ENCODE assay signal across 27 mouse cellular contexts in genomic region chr5:72242981-72243380, GRCm38 (mm10).
DNase-seq lines count a peak whose midpoint lies in the region; ATAC-seq and TF ChIP-seq lines count a peak whose summit lies in the region.
"Had no signal": no experiment of that assay in that cellular context is flagged by ENCODE, and none has a peak within 500 bp of the region (broad histone marks: within the 10 kb centered on the region; RNA-seq: fewer than 3 reads in every experiment).

No protein-coding gene starts in this region.

- H3K9ac ChIP-seq in forebrain, embryonic 14.5 days (ENCODE audit: low read length), result no peak overlapping the region
- H3K9ac ChIP-seq in forebrain, embryonic 16.5 days (replicated peaks; ENCODE audit: low read depth, low read length), result no peak overlapping the region
- no peak overlapping the region for H3K9ac ChIP-seq in lung, postnatal 0 days (replicated peaks; ENCODE audit: low read depth)
- H3K9ac ChIP-seq: embryonic facial prominence, embryonic 13.5 days; forebrain, postnatal 0 days; hindbrain, embryonic 15.5 days; liver, embryonic 14.5 days had no signal

- DNase-seq in forebrain, embryonic 14.5 days (ENCODE audit: low spot score), result peak; percentile 28
- DNase-seq in layer of hippocampus, adult 18-20 months (ENCODE audit: low spot score in 2 of 2), result peak; percentile 28 to 55
- no peak for DNase-seq in layer of hippocampus, postnatal 36 days
- peak; percentile 55 for DNase-seq in adipocyte (ENCODE audit: low spot score)
- no peak for DNase-seq in lung, postnatal 0 days (ENCODE audit: low spot score)
- DNase-seq: adrenal gland, adult 2 months; cerebellum, adult 11 months; cerebellum, adult 9-11 months; forebrain, postnatal 0 days; gastrocnemius, adult 2 months; gastrocnemius, postnatal 36 days; heart, postnatal 14 days; kidney, adult 2 months; kidney, postnatal 4 days; liver; lung, adult 2 months; lung, postnatal 14 days had no signal

- no peaks in the 10 kb centered on the region for H3K27me3 ChIP-seq in forebrain, embryonic 14.5 days (replicated peaks; ENCODE audit: control insufficient read depth, insufficient read depth, low read length)
- H3K27me3 ChIP-seq in forebrain, embryonic 16.5 days (replicated peaks; ENCODE audit: control insufficient read depth, insufficient read depth, low read length), result no peaks in the 10 kb centered on the region
- no peaks in the 10 kb centered on the region for H3K27me3 ChIP-seq in lung, postnatal 0 days (replicated peaks; ENCODE audit: insufficient read depth, low read length)
- H3K27me3 ChIP-seq: embryonic facial prominence, embryonic 13.5 days; hindbrain, embryonic 15.5 days had no signal

- 63% methylated on average over 3 of the region's 3 CpGs for WGBS in forebrain, embryonic 14.5 days
- WGBS in forebrain, embryonic 16.5 days, result 49% methylated on average over 3 of the region's 3 CpGs
- WGBS in lung, postnatal 0 days, result 45% methylated on average over 3 of the region's 3 CpGs

- H3K4me1 ChIP-seq in forebrain, embryonic 14.5 days (ENCODE audit: control insufficient read depth, insufficient read depth, low read length), result no peaks in the 10 kb centered on the region
- no peaks in the 10 kb centered on the region; the same call in 1 of the 2 replicates for H3K4me1 ChIP-seq in forebrain, embryonic 16.5 days (replicated peaks; ENCODE audit: control insufficient read depth, insufficient read depth, low read length)
- H3K4me1 ChIP-seq in lung, postnatal 0 days (ENCODE audit: insufficient read depth, low read depth, low read length), result no peaks in the 10 kb centered on the region
- H3K4me1 ChIP-seq: embryonic facial prominence, embryonic 13.5 days; forebrain, embryonic 10.5 days; hindbrain, embryonic 10.5 days; hindbrain, embryonic 15.5 days had no signal

- no peak overlapping the region for H3K4me2 ChIP-seq in forebrain, embryonic 14.5 days (ENCODE audit: low read length)
- H3K4me2 ChIP-seq in forebrain, embryonic 16.5 days (ENCODE audit: low read length), result no peak overlapping the region
- no peak overlapping the region for H3K4me2 ChIP-seq in lung, postnatal 0 days (replicated peaks; ENCODE audit: low read depth, low read length)
- H3K4me2 ChIP-seq: embryonic facial prominence, embryonic 13.5 days; hindbrain, embryonic 15.5 days; midbrain, embryonic 11.5 days had no signal

- no peaks in the 10 kb centered on the region for H3K9me3 ChIP-seq in forebrain, embryonic 14.5 days (replicated peaks; ENCODE audit: control insufficient read depth, low read length)
- H3K9me3 ChIP-seq in forebrain, embryonic 16.5 days (ENCODE audit: control insufficient read depth, low read length), result no peaks in the 10 kb centered on the region
- no peaks in the 10 kb centered on the region for H3K9me3 ChIP-seq in lung, postnatal 0 days (ENCODE audit: low read length)
- H3K9me3 ChIP-seq: embryonic facial prominence, embryonic 13.5 days; forebrain, embryonic 10.5 days; hindbrain, embryonic 10.5 days; hindbrain, embryonic 15.5 days had no signal

- H3K4me3 ChIP-seq in forebrain, embryonic 14.5 days (ENCODE audit: low read depth, low read length), result no peak overlapping the region
- H3K4me3 ChIP-seq in forebrain, embryonic 16.5 days (replicated peaks; ENCODE audit: low read length), result no peak overlapping the region
- no peak overlapping the region for H3K4me3 ChIP-seq in lung, postnatal 0 days (ENCODE audit: low read depth, low read length)
- H3K4me3 ChIP-seq: embryonic facial prominence, embryonic 13.5 days; forebrain, embryonic 10.5 days; gastrocnemius, adult 2 months; hindbrain, embryonic 10.5 days; hindbrain, embryonic 15.5 days had no signal

- TF ChIP-seq EP300 in lung, postnatal 0 days (IDR thresholded peaks at IDR 0.05), result no peak

- H3K36me3 ChIP-seq in forebrain, embryonic 14.5 days (ENCODE audit: control insufficient read depth, insufficient read depth, low read length), result no peaks in the 10 kb centered on the region
- no peaks in the 10 kb centered on the region for H3K36me3 ChIP-seq in forebrain, embryonic 16.5 days (ENCODE audit: control insufficient read depth, insufficient read depth)
- peaks cover 5% of the 10 kb centered on the region; the same call in 1 of the 2 replicates for H3K36me3 ChIP-seq in lung, postnatal 0 days (ENCODE audit: insufficient read depth, low read length)

- ATAC-seq in forebrain, embryonic 14.5 days, result no peak
- ATAC-seq in forebrain, embryonic 16.5 days, result no peak
- peak; percentile 70 for ATAC-seq in megakaryocyte-erythroid progenitor cell, adult 5-6 weeks (replicated peaks; ENCODE audit: low FRiP score, low TSS enrichment, poor library complexity, severe bottlenecking)
- no peak for ATAC-seq in lung, postnatal 0 days
- ATAC-seq: forebrain, postnatal 0 days; midbrain, embryonic 16.5 days had no signal

- H3K27ac ChIP-seq in forebrain, embryonic 14.5 days (ENCODE audit: low read depth, low read length), result no peak overlapping the region
- no peak overlapping the region for H3K27ac ChIP-seq in forebrain, embryonic 16.5 days (ENCODE audit: low read length)
- no peak overlapping the region for H3K27ac ChIP-seq in lung, postnatal 0 days (ENCODE audit: low read length)
- H3K27ac ChIP-seq: embryonic facial prominence, embryonic 13.5 days; forebrain, embryonic 10.5 days; gastrocnemius, adult 2 months; hindbrain, embryonic 10.5 days; hindbrain, embryonic 15.5 days; kidney, postnatal 0 days; liver, embryonic 14.5 days had no signal

- TF ChIP-seq CTCF in lung, postnatal 0 days (IDR thresholded peaks at IDR 0.05), result no peak

Comparison
In these comparisons a context has a peak if more than half of its experiments do, and no peak if none do; other contexts are left out.
1. DNase-seq: peak in forebrain, embryonic 14.5 days (single experiment), layer of hippocampus, adult 18-20 months (2 of 2) and adipocyte (single experiment); none in layer of hippocampus, postnatal 36 days (0 of 2) and lung, postnatal 0 days (single experiment).